Mouse (Mus musculus) heart, embryonic 10.5 days (tissue): ENCODE data around the gene Srcap. TPM values are rescaled to one million over a fixed set of nuclear protein-coding genes. Genes with fewer than 3 reads are reported as not detected.
"Not testable (repeated sequence)": the region's sequence is repeated elsewhere in the genome, so short reads cannot be mapped to it uniquely, and the experiment has no call there.

Source experiments
- DNase-seq: peaks from one replicate; pipeline ENCODE4 v3.0.0-alpha.2; 2017; ENCODE audit warnings: low spot score
- H3K27ac ChIP-seq: fragments of 300-500 bp; sonication (generic); 2 replicates; pipeline ENCODE4 v1.5.1; 2016; ENCODE audit warnings: mild to moderate bottlenecking
- H3K27me3 ChIP-seq: fragments of 300-500 bp; sonication (generic); 2 replicates; pipeline ENCODE4 v1.6.1; 2016; ENCODE audit warnings: mild to moderate bottlenecking; ENCODE audit not compliant: poor library complexity, insufficient read depth, severe bottlenecking
- H3K36me3 ChIP-seq: fragments of 300-500 bp; sonication (generic); 2 replicates; pipeline ENCODE4 v1.6.1; 2016; ENCODE audit warnings: mild to moderate bottlenecking, moderate library complexity
- H3K4me1 ChIP-seq: fragments of 300-500 bp; sonication (generic); 2 replicates; pipeline ENCODE4 v1.6.1; 2016; ENCODE audit warnings: mild to moderate bottlenecking
- H3K4me3 ChIP-seq: fragments of 300-500 bp; sonication (generic); 2 replicates; pipeline ENCODE4 v1.5.1; 2016; ENCODE audit warnings: mild to moderate bottlenecking, moderate library complexity
- H3K9me3 ChIP-seq: fragments of 300-500 bp; sonication (generic); 2 replicates; pipeline ENCODE4 v1.6.1; 2016; ENCODE audit warnings: mild to moderate bottlenecking, moderate library complexity
- WGBS: fragments of 180-500 bp; shearing (Covaris S2); methylation state at CpG from one replicate; pipeline ENCODE4 v1.1.7; 2016; 5-methylcytosine and 5-hydroxymethylcytosine counted together
- polyA plus RNA-seq: library from polyadenylated mRNA; unstranded; fragments of >200 nt; fragmentation: Nextera tagmentation; extraction: Ambion mirVana; gene quantifications from 2 replicates; pipeline ENCODE4 v1.2.1, GENCODE M21; 2016

The Srcap gene
- 47.4 and 56.4 TPM in 2 replicates for polyA plus RNA-seq

DNA sequence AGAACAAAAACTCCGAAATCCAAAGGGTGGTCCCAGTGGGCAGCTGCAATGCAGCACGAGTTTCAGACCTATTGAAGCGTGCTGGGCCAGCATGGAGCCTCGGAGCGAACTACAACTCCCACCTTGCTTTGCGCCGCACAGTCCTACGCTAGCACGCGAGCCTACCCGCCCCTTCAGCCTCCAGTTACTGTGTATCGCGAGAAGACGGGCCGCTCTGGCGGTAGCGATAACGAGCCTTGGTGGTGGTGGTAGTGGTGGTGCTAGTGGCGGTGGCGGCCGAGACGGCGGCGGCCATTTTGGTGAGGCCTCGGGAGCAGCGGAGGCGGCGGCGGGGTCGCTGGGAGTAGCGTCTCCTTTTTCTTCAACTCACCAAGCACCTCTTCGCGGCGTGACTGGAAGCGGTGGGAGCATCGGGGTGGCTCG is at the start of gene Srcap:
TSS of gene Srcap (plus strand) at position 176 of the 423 bp plus-strand sequence.
- Histone ChIP-seq H3K4me3 (peak within 1 kb of the TSS; percentile 88), H3K4me1 (peaks cover 20% of the 10 kb centered on the region), H3K36me3 (peaks cover 29% of the 10 kb centered on the region), H3K27me3 (no peaks in the 10 kb centered on the region), H3K27ac (peak within 1 kb of the TSS; percentile 100), H3K9me3 (no peaks in the 10 kb centered on the region)
- WGBS: under 1% methylated on average over 34 of the region's 37 CpGs
- DNase-seq: peak; percentile 99

- Histone ChIP-seq H3K27ac (no peak overlapping the region), H3K36me3 (peaks cover 67% of the 10 kb centered on the region), H3K27me3 (no peaks in the 10 kb centered on the region), H3K4me1 (no peaks in the 10 kb centered on the region), H3K4me3 (no peak overlapping the region), H3K9me3 (no peaks in the 10 kb centered on the region)
- no peak for DNase-seq
- WGBS: 88% methylated on average over 3 of the region's 3 CpGs
Measured at GRCm38 (mm10) chr7:127465191-127465590, 46.6 kb upstream of the Srcap start.

GRCm38 (mm10) chr7:127465670-127466069 is 46.1 kb upstream of the Srcap start:
- peaks cover 62% of the 10 kb centered on the region for H3K36me3 ChIP-seq
- not testable (repeated sequence) for H3K4me1 ChIP-seq, H3K27me3 ChIP-seq, DNase-seq, H3K27ac ChIP-seq, H3K9me3 ChIP-seq, H3K4me3 ChIP-seq
- WGBS: 89% methylated on average over 2 of the region's 2 CpGs

- no peak overlapping the region for H3K27ac ChIP-seq
Measured at GRCm38 (mm10) chr7:127466606-127467005, 45.2 kb upstream of the Srcap start.

GRCm38 (mm10) chr7:127470011-127470715 is 41.6 kb upstream of the Srcap start:
- Histone ChIP-seq H3K9me3 (no peaks in the 10 kb centered on the region), H3K27ac (peak overlapping the region; percentile 97), H3K27me3 (no peaks in the 10 kb centered on the region), H3K36me3 (peaks cover 53% of the 10 kb centered on the region), H3K4me3 (peak overlapping the region; percentile 92), H3K4me1 (peaks cover 8% of the 10 kb centered on the region)
- 9% methylated on average over 10 of the region's 10 CpGs for WGBS
- DNase-seq: peak; percentile 57

More at GRCm38 (mm10) chr7:127466606-127467005, 45.2 kb upstream of the Srcap start:
- no peaks in the 10 kb centered on the region for H3K27me3 ChIP-seq
- no peak overlapping the region for H3K4me3 ChIP-seq
- DNase-seq: no peak
- 90% methylated on average over 4 of the region's 4 CpGs for WGBS
- peaks cover 54% of the 10 kb centered on the region for H3K36me3 ChIP-seq
- no peaks in the 10 kb centered on the region for H3K9me3 ChIP-seq
- H3K4me1 ChIP-seq: no peaks in the 10 kb centered on the region

- Histone ChIP-seq H3K27me3 (no peaks in the 10 kb centered on the region), H3K4me3 (peak overlapping the region; percentile 92), H3K9me3 (no peaks in the 10 kb centered on the region), H3K4me1 (peaks cover 8% of the 10 kb centered on the region), H3K27ac (peak overlapping the region; percentile 97), H3K36me3 (peaks cover 54% of the 10 kb centered on the region)
- DNase-seq: peak; percentile 98
- under 1% methylated on average over 46 of the region's 46 CpGs for WGBS
Measured at GRCm38 (mm10) chr7:127470743-127471645, 40.8 kb upstream of the Srcap start.

- Histone ChIP-seq H3K27me3 (no peaks in the 10 kb centered on the region), H3K4me1 (peaks cover 8% of the 10 kb centered on the region), H3K36me3 (peaks cover 54% of the 10 kb centered on the region), H3K9me3 (no peaks in the 10 kb centered on the region), H3K27ac (peak overlapping the region; percentile 97), H3K4me3 (peak overlapping the region; percentile 92)
- 1% methylated on average over 22 of the region's 25 CpGs for WGBS
- no peak for DNase-seq
Measured at GRCm38 (mm10) chr7:127471646-127472010, 40.2 kb upstream of the Srcap start.

DNA sequence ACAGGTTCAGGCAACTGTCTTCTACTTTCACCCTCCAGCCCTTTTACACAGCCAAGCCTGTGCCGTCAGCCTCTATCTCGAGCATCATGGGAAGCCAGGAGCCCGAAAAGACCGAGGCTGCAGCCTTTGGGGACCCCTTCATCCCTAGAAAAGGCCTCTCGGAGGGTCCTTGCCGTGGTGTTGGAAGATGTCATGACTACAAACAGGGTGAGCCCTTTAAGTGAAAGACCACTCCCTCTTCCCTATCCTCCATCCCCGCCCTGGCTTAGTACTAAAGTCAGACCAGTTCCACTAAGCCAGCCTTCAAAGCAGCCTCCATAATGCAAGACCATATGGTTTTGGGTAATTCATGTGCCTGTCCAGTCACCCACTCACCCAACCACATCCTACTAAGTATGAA is 39.7 kb upstream of the Srcap start:
- Histone ChIP-seq H3K27me3 (no peaks in the 10 kb centered on the region), H3K27ac (peak overlapping the region; percentile 97), H3K36me3 (peaks cover 55% of the 10 kb centered on the region), H3K9me3 (no peaks in the 10 kb centered on the region), H3K4me3 (peak overlapping the region; percentile 92), H3K4me1 (peaks cover 11% of the 10 kb centered on the region)
- peak; percentile 81 for DNase-seq
- 2% methylated on average over 7 of the region's 7 CpGs for WGBS

DNA sequence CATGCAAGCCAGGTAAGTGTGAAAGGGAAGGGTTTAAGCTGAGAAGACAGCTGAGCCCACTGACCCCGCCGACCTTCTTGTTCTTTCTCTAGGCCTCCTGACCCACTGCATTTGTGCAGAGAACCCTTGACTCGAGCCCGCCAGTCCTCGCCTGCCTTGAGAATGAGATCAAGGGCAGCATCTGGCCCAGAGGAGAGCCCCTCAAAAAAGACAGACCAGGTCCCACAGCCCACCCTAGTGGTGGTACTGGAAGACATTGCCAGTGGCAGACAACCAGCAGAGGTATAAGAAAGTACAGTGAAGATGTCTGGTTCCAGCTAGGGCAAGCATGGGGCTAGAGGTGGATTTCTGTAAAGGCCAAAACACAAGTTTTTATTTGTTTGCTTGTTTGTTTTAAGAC is 38.1 kb upstream of the Srcap start:
- no peak for DNase-seq
- peaks cover 42% of the 10 kb centered on the region for H3K36me3 ChIP-seq
- WGBS: 80% methylated on average over 5 of the region's 5 CpGs

DNA sequence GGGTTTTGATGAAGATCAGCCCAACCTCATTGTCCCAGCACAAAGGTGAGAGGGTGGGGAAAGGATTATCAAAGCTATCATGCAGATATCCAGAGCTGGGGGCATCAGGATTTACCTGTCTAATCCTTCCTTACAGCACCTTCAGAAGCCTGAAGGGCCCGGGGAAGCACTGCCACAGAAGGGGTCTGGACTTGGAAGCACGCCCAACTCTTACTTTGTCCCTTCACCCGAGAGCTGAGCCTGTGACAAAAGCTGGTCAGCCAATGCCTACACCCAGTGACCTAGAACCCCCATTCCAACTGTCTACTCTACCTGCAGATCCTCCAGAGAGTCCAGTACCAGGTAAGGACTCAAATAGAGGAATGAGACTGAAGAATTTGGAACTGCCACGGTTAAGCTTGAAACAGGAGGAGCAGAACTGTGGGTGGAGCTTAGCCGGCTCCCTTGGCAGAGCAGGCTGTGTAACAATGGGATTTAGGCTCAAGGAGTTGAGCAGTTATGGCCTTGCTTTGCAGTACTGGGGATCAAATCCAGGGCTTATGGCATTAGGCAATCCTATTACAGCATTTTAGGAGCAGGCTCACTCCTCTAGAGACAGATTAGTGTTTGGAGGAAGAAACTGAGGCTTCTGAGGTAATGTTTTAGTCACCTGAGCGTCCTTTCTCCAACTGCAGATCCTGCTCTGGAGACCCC is 37.3 kb upstream of the Srcap start:
- no peaks in the 10 kb centered on the region for H3K27me3 ChIP-seq
- H3K27ac ChIP-seq: no peak overlapping the region
- H3K4me1 ChIP-seq: peaks cover 18% of the 10 kb centered on the region
- no peak overlapping the region for H3K4me3 ChIP-seq
- WGBS: 84% methylated on average over 6 of the region's 6 CpGs
- peak; percentile 58 for DNase-seq
- H3K36me3 ChIP-seq: peaks cover 39% of the 10 kb centered on the region
- no peaks in the 10 kb centered on the region for H3K9me3 ChIP-seq

More for the DNA sequence above, 38.1 kb upstream of the Srcap start:
- H3K27ac ChIP-seq: no peak overlapping the region
- H3K4me3 ChIP-seq: no peak overlapping the region
- H3K27me3 ChIP-seq: no peaks in the 10 kb centered on the region
- no peaks in the 10 kb centered on the region for H3K9me3 ChIP-seq
- peaks cover 15% of the 10 kb centered on the region for H3K4me1 ChIP-seq

DNA sequence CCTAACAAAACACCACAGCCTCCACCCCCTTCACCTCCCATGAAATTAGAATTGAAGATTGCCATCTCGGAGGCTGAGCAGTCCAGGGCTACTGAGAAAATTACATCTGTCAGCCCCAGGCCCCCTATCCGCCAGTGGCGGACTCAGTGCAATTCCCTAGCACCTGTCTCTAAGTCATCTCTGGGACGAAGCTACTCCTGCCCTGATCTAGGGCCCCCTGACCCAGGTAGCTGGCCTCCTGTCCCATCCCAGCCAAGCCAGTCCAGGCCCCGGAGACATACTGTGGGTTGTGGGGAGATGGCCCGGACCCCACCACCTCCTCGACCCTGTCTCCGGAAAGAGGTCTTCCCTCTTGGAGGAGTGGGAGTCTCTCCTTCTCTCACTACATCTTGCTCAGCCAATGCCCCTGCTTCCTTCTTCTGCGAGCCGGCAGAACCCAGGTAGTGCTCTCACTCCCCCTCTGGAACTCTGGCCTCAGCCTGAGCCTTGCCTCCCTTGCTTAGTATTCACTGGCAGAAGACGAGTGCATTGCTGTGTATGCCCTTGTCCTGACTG is 36.5 kb upstream of the Srcap start:
- no peak for DNase-seq
- H3K27ac ChIP-seq: no peak overlapping the region
- H3K27me3 ChIP-seq: no peaks in the 10 kb centered on the region
- H3K4me3 ChIP-seq: no peak overlapping the region
- H3K4me1 ChIP-seq: peaks cover 25% of the 10 kb centered on the region
- peaks cover 39% of the 10 kb centered on the region for H3K36me3 ChIP-seq
- no peaks in the 10 kb centered on the region for H3K9me3 ChIP-seq
- WGBS: 93% methylated on average over 11 of the region's 11 CpGs

DNA sequence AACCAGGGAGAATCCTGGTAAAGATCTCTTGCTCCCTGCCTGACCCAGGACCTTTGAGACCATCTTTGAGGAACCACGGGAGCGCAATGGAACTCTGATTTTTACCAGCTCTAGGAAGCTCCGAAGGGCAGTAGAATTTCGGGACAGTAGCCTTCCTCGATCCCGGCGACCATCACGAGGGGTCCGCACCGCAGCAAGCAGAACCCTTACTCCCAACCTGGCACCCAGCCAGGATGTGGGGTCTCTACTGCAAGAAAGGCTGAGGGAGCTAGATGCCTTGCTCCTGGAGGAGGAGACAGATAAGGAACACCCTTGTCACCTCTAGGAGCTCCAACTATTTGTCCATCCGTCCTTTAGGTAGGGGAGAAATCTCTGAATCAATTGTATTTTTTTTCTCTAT is 35.4 kb upstream of the Srcap start:
- Histone ChIP-seq H3K36me3 (peaks cover 46% of the 10 kb centered on the region), H3K27me3 (no peaks in the 10 kb centered on the region), H3K4me1 (peaks cover 32% of the 10 kb centered on the region), H3K27ac (no peak overlapping the region), H3K4me3 (no peak overlapping the region), H3K9me3 (no peaks in the 10 kb centered on the region)
- DNase-seq: no peak
- 94% methylated on average over 11 of the region's 11 CpGs for WGBS
